Mouse (Mus musculus) limb, embryonic 13.5 days (tissue): ENCODE measurements around the gene Cyp4f40. TPM values are rescaled to one million over a fixed set of nuclear protein-coding genes. Genes with fewer than 3 reads are reported as not detected.
"Not testable (repeated sequence)": the region's sequence is repeated elsewhere in the genome, so short reads cannot be mapped to it uniquely, and the experiment has no call there.

Experiments
- ATAC-seq: fragments of 200-750 bp; cut with Nextera tagmentation; 2 replicates; pipeline ENCODE4 v1.8.0; 2017; ENCODE audit warnings: low read depth, moderate number of reproducible peaks, moderate TSS enrichment; ENCODE audit not compliant: low FRiP score
- H3K27ac ChIP-seq: fragments of 300-500 bp; sonication (generic); 2 replicates; pipeline ENCODE4 v1.5.1; 2015; ENCODE audit warnings: inconsistent platforms, mild to moderate bottlenecking, moderate library complexity
- H3K27me3 ChIP-seq: fragments of 300-500 bp; sonication (generic); 2 replicates; pipeline ENCODE4 v1.6.1; 2015; ENCODE audit warnings: mild to moderate bottlenecking, inconsistent platforms
- H3K36me3 ChIP-seq: fragments of 300-500 bp; sonication (generic); 2 replicates; pipeline ENCODE4 v1.6.1; 2015; ENCODE audit warnings: inconsistent platforms, mild to moderate bottlenecking, moderate library complexity
- H3K4me1 ChIP-seq: fragments of 300-500 bp; sonication (generic); 2 replicates; pipeline ENCODE4 v1.6.1; 2015; ENCODE audit warnings: inconsistent platforms
- H3K4me2 ChIP-seq: fragments of 300-500 bp; sonication (generic); replicated peaks from 2 replicates; pipeline ENCODE4 v1.6.1; 2015; ENCODE audit warnings: inconsistent platforms, mild to moderate bottlenecking, moderate library complexity
- H3K4me3 ChIP-seq: fragments of 300-500 bp; sonication (generic); 2 replicates; pipeline ENCODE4 v1.5.1; 2015; ENCODE audit warnings: moderate library complexity, mild to moderate bottlenecking, inconsistent platforms
- H3K9ac ChIP-seq: fragments of 300-500 bp; sonication (generic); 2 replicates; pipeline ENCODE4 v1.6.1; 2015; ENCODE audit warnings: mild to moderate bottlenecking, inconsistent platforms
- H3K9me3 ChIP-seq: fragments of 300-500 bp; sonication (generic); 2 replicates; pipeline ENCODE4 v1.6.1; 2016; ENCODE audit warnings: inconsistent platforms
- WGBS: fragments of 180-500 bp; shearing (Covaris S2); methylation state at CpG from one replicate; pipeline ENCODE4 v1.1.7; 2015; 5-methylcytosine and 5-hydroxymethylcytosine counted together
- polyA plus RNA-seq: library from polyadenylated mRNA; unstranded; fragments of >200 nt; fragmentation: Nextera tagmentation; extraction: Ambion mirVana; gene quantifications from 2 replicates; pipeline ENCODE4 v1.2.1, GENCODE M21; 2015

The Cyp4f40 gene
- polyA plus RNA-seq, 1 experiment from 2014 or later, result not detected

GRCm38 (mm10) chr17:32653860-32654259 lies 4.8 kb upstream of the Cyp4f40 start:
- no peak for ATAC-seq
- H3K9me3 ChIP-seq, result 0 out of 2 replicates have a peak, but pooled peaks cover 3% of the 10 kb centered on the region
- H3K4me3 ChIP-seq, result no peak overlapping the region
- no peak overlapping the region for H3K27ac ChIP-seq
- no peaks in the 10 kb centered on the region for H3K36me3 ChIP-seq
- no peak overlapping the region for H3K4me2 ChIP-seq
- H3K9ac ChIP-seq, result no peak overlapping the region
- no peaks in the 10 kb centered on the region for H3K4me1 ChIP-seq
- 85% methylated on average over 4 of the region's 4 CpGs for WGBS
- H3K27me3 ChIP-seq, result no peaks in the 10 kb centered on the region

- no peak overlapping the region for H3K27ac ChIP-seq
- H3K4me3 ChIP-seq, result no peak overlapping the region
- 0 out of 2 replicates have a peak, but pooled peaks cover 3% of the 10 kb centered on the region for H3K9me3 ChIP-seq
- no peaks in the 10 kb centered on the region for H3K4me1 ChIP-seq
- ATAC-seq, result no peak
- H3K4me2 ChIP-seq, result no peak overlapping the region
- 78% methylated on average over 3 of the region's 3 CpGs for WGBS
- H3K9ac ChIP-seq, result no peak overlapping the region
- H3K27me3 ChIP-seq, result no peaks in the 10 kb centered on the region
- H3K36me3 ChIP-seq, result no peaks in the 10 kb centered on the region
Measured at GRCm38 (mm10) chr17:32657041-32657440, 1.7 kb upstream of the Cyp4f40 start.

GRCm38 (mm10) chr17:32658246-32658645 lies 454 bp upstream of the Cyp4f40 start:
- no peak for ATAC-seq
- H3K4me3 ChIP-seq, result no peak overlapping the region
- H3K36me3 ChIP-seq, result no peaks in the 10 kb centered on the region
- H3K4me2 ChIP-seq, result no peak overlapping the region
- no peak overlapping the region for H3K9ac ChIP-seq
- no peak overlapping the region for H3K27ac ChIP-seq
- H3K4me1 ChIP-seq, result no peaks in the 10 kb centered on the region
- 75% methylated on average over 1 of the region's 1 CpGs for WGBS
- H3K27me3 ChIP-seq, result no peaks in the 10 kb centered on the region
- H3K9me3 ChIP-seq, result no peaks in the 10 kb centered on the region

GRCm38 (mm10) chr17:32673976-32674375 lies 15.3 kb downstream of the Cyp4f40 start:
- Histone ChIP-seq H3K4me2 (no peak overlapping the region), H3K4me1 (no peaks in the 10 kb centered on the region), H3K4me3 (no peak overlapping the region), H3K27me3 (no peaks in the 10 kb centered on the region), H3K36me3 (no peaks in the 10 kb centered on the region), H3K9me3 (no peaks in the 10 kb centered on the region), H3K27ac (no peak overlapping the region), H3K9ac (no peak overlapping the region)
- no peak for ATAC-seq
- 69% methylated on average over 7 of the region's 7 CpGs for WGBS

GRCm38 (mm10) chr17:32676040-32676635 lies 17.4 kb downstream of the Cyp4f40 start:
- no peak for ATAC-seq
- H3K9me3 ChIP-seq, result no peaks in the 10 kb centered on the region
- H3K4me1 ChIP-seq, result no peaks in the 10 kb centered on the region
- H3K27me3 ChIP-seq, result no peaks in the 10 kb centered on the region
- H3K4me3 ChIP-seq, result no peak overlapping the region
- WGBS, result 40% methylated on average over 21 of the region's 21 CpGs
- no peak overlapping the region for H3K27ac ChIP-seq
- H3K9ac ChIP-seq, result no peak overlapping the region
- H3K36me3 ChIP-seq, result no peaks in the 10 kb centered on the region
- H3K4me2 ChIP-seq, result 0 out of 2 replicates have a peak overlapping the region, but pooled peaks have one; percentile 11

GRCm38 (mm10) chr17:32680404-32680803 lies 21.7 kb downstream of the Cyp4f40 start:
- WGBS, result 35% methylated on average over 2 of the region's 2 CpGs

GRCm38 (mm10) chr17:32685048-32685750 lies 26.5 kb downstream of the Cyp4f40 start, which contains the start of gene Cyp4f15:
TSS of gene Cyp4f15 (plus strand) at chr17:32685627.
- no peak within 1 kb of the TSS for H3K4me2 ChIP-seq
- no peaks in the 10 kb centered on the region for H3K4me1 ChIP-seq
- no peaks in the 10 kb centered on the region for H3K36me3 ChIP-seq
- no peak within 1 kb of the TSS for H3K9ac ChIP-seq
- 22% methylated on average over 7 of the region's 7 CpGs for WGBS
- no peak within 1 kb of the TSS for H3K27ac ChIP-seq
- H3K4me3 ChIP-seq, result no peak within 1 kb of the TSS
- no peaks in the 10 kb centered on the region for H3K27me3 ChIP-seq
- ATAC-seq, result no peak
- H3K9me3 ChIP-seq, result no peaks in the 10 kb centered on the region

More at GRCm38 (mm10) chr17:32680404-32680803, 21.7 kb downstream of the Cyp4f40 start:
- H3K36me3 ChIP-seq, result no peaks in the 10 kb centered on the region
- no peak overlapping the region for H3K27ac ChIP-seq
- no peak overlapping the region for H3K4me2 ChIP-seq
- H3K27me3 ChIP-seq, result no peaks in the 10 kb centered on the region
- no peaks in the 10 kb centered on the region for H3K4me1 ChIP-seq
- no peaks in the 10 kb centered on the region for H3K9me3 ChIP-seq
- no peak overlapping the region for H3K9ac ChIP-seq
- ATAC-seq, result no peak
- no peak overlapping the region for H3K4me3 ChIP-seq

GRCm38 (mm10) chr17:32686722-32687121 lies 28.0 kb downstream of the Cyp4f40 start:
- Histone ChIP-seq H3K27ac (no peak overlapping the region), H3K36me3 (no peaks in the 10 kb centered on the region), H3K4me1 (no peaks in the 10 kb centered on the region), H3K4me2 (no peak overlapping the region), H3K27me3 (no peaks in the 10 kb centered on the region), H3K4me3 (no peak overlapping the region), H3K9me3 (no peaks in the 10 kb centered on the region), H3K9ac (no peak overlapping the region)
- ATAC-seq, result no peak
- WGBS, result 89% methylated on average over 5 of the region's 5 CpGs

- no peaks in the 10 kb centered on the region for H3K27me3 ChIP-seq
- WGBS, result 95% methylated on average over 1 of the region's 1 CpGs
- no peak overlapping the region for H3K4me2 ChIP-seq
- H3K36me3 ChIP-seq, result no peaks in the 10 kb centered on the region
- no peak overlapping the region for H3K4me3 ChIP-seq
- H3K9me3 ChIP-seq, result no peaks in the 10 kb centered on the region
- no peak for ATAC-seq
- no peaks in the 10 kb centered on the region for H3K4me1 ChIP-seq
- H3K9ac ChIP-seq, result no peak overlapping the region
- H3K27ac ChIP-seq, result no peak overlapping the region
Measured at GRCm38 (mm10) chr17:32690959-32691358, 32.3 kb downstream of the Cyp4f40 start.

- Histone ChIP-seq H3K27me3 (no peaks in the 10 kb centered on the region), H3K9ac (no peak overlapping the region), H3K36me3 (no peaks in the 10 kb centered on the region), H3K4me2 (peak overlapping the region; percentile 33), H3K4me3 (no peak overlapping the region), H3K9me3 (peaks cover 11% of the 10 kb centered on the region; the same call in 1 of the 2 replicates), H3K4me1 (no peaks in the 10 kb centered on the region), H3K27ac (no peak overlapping the region)
- ATAC-seq, result no peak
- WGBS, result 46% methylated on average over 22 of the region's 22 CpGs
Measured at GRCm38 (mm10) chr17:32702826-32703225, 44.1 kb downstream of the Cyp4f40 start.

- ATAC-seq, H3K27ac ChIP-seq, H3K4me1 ChIP-seq, H3K4me2 ChIP-seq, H3K36me3 ChIP-seq, H3K4me3 ChIP-seq, H3K27me3 ChIP-seq, H3K9ac ChIP-seq: not testable (repeated sequence)
- H3K9me3 ChIP-seq, result peaks cover 11% of the 10 kb centered on the region; the same call in 1 of the 2 replicates
Measured at GRCm38 (mm10) chr17:32710541-32710940, 51.8 kb downstream of the Cyp4f40 start.

- H3K9ac ChIP-seq, H3K27me3 ChIP-seq, H3K4me2 ChIP-seq, H3K4me3 ChIP-seq, H3K4me1 ChIP-seq, H3K9me3 ChIP-seq, H3K27ac ChIP-seq, H3K36me3 ChIP-seq, ATAC-seq: not testable (repeated sequence)
- 92% methylated on average over 1 of the region's 1 CpGs for WGBS
Measured at GRCm38 (mm10) chr17:32722151-32722550, 63.5 kb downstream of the Cyp4f40 start.
